Mouse (Mus musculus) heart, embryonic 11.5 days (tissue): ENCODE measurements around the gene Mapkap1. TPM values are rescaled to one million over a fixed set of nuclear protein-coding genes. Genes with fewer than 3 reads are reported as not detected.
A peak's percentile ranks its signal among the peaks of the same experiment; 100 is the strongest.

ENCODE experiments used
- ATAC-seq: fragments of 200-750 bp; cut with Nextera tagmentation; replicated peaks from 2 replicates; pipeline ENCODE4 v1.8.0; 2017; ENCODE audit warnings: moderate library complexity; ENCODE audit not compliant: insufficient number of reproducible peaks, low FRiP score, low TSS enrichment
- H3K27ac ChIP-seq: fragments of 300-500 bp; sonication (generic); 2 replicates; pipeline ENCODE4 v1.5.1; 2014; ENCODE audit warnings: mild to moderate bottlenecking, low read depth, low read length
- H3K27me3 ChIP-seq: fragments of 300-500 bp; sonication (generic); 2 replicates; pipeline ENCODE4 v1.6.1; 2014; ENCODE audit warnings: mild to moderate bottlenecking, low read length, mixed read lengths; ENCODE audit not compliant: control insufficient read depth, insufficient read depth
- H3K36me3 ChIP-seq: fragments of 300-500 bp; sonication (generic); 2 replicates; pipeline ENCODE4 v1.6.1; 2014; ENCODE audit warnings: mild to moderate bottlenecking, low read length, moderate library complexity, mixed read lengths; ENCODE audit not compliant: control insufficient read depth, insufficient read depth
- H3K4me1 ChIP-seq: fragments of 300-500 bp; sonication (generic); 2 replicates; pipeline ENCODE4 v1.6.1; 2014; ENCODE audit warnings: low read length; ENCODE audit not compliant: control insufficient read depth, insufficient read depth
- H3K4me2 ChIP-seq: fragments of 300-500 bp; sonication (generic); 2 replicates; pipeline ENCODE4 v1.6.1; 2014; ENCODE audit warnings: mild to moderate bottlenecking, moderate library complexity
- H3K4me3 ChIP-seq: fragments of 300-500 bp; sonication (generic); 2 replicates; pipeline ENCODE4 v1.5.1; 2014; ENCODE audit warnings: low read depth, low read length
- H3K9ac ChIP-seq: fragments of 300-500 bp; sonication (generic); 2 replicates; pipeline ENCODE4 v1.6.1; 2014; ENCODE audit warnings: mild to moderate bottlenecking, low read depth, low read length, moderate library complexity
- H3K9me3 ChIP-seq: fragments of 300-500 bp; sonication (generic); replicated peaks from 2 replicates; pipeline ENCODE4 v1.6.1; 2016; ENCODE audit warnings: low read length; ENCODE audit not compliant: control insufficient read depth
- WGBS: fragments of 180-500 bp; shearing (Covaris S2); extraction: QIAGEN DNeasy Blood & Tissue Kit; methylation state at CpG from one replicate; pipeline ENCODE4 v1.1.7; 2014; ENCODE audit not compliant: insufficient replicate concordance; 5-methylcytosine and 5-hydroxymethylcytosine counted together
- polyA plus RNA-seq: library from polyadenylated mRNA; unstranded; fragments of >200 nt; fragmentation: Nextera tagmentation; extraction: Ambion mirVana; gene quantifications from 2 replicates; pipeline ENCODE4 v1.2.1, GENCODE M21; 2014

Mapkap1 gene
- polyA plus RNA-seq, 1 experiment from 2014 or later: 61.7 TPM

DNA sequence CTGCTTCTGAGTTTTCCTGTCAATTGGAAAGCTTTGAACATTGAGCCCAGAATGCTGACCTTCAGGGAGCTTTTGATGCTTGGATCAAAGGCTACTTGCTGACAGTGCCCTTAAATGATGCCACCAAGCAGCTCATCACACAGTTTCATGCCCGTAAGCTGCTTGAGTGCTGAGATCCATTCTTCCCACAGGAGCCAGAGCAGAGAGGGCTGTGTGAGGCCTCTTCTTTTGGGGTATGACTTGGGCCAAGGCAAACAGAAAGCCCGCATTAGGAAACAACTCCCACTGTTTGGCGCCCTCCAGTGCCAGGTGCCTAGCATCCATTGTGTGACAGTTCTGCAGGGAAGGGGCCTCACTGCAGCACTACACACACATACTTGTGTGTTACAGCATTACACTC lies 123.5 kb downstream of the Mapkap1 start:
- Histone ChIP-seq H3K36me3 (no peaks in the 10 kb centered on the region; the same call in 1 of the 2 replicates), H3K4me1 (peaks cover 5% of the 10 kb centered on the region; the same call in 1 of the 2 replicates), H3K27ac (no peak overlapping the region), H3K4me2 (no peak overlapping the region), H3K4me3 (no peak overlapping the region), H3K9me3 (no peaks in the 10 kb centered on the region), H3K9ac (no peak overlapping the region), H3K27me3 (no peaks in the 10 kb centered on the region)
- no peak for ATAC-seq
- 51% methylated on average over 3 of the region's 3 CpGs for WGBS

DNA sequence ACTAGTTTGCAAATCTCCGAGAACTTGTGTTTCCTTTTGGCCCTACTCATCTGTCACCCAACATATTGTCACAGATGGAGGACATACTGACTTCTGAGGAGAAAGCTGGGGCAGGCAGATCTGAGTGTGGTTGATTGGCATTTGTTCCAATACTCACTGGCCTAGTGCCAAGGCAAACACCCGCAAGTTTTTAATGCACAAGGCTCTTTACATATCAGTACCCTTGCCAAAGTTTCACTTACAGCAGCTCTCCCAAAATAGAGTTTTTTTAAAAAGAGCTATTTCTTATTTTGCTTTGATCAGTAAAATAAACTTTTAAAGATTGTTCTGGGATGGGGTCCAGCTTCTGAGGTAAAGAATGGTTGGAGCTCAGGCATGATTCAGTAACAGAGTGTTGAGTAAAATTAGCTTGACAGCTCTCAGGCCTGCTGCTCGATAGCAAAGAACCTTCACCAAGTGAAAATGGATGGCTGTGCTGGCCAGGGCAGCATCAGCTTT lies 125.3 kb downstream of the Mapkap1 start:
- Histone ChIP-seq H3K27ac (peak overlapping the region; percentile 7; the same call in 1 of the 2 replicates), H3K4me3 (no peak overlapping the region), H3K9me3 (no peaks in the 10 kb centered on the region), H3K4me2 (no peak overlapping the region), H3K36me3 (no peaks in the 10 kb centered on the region; the same call in 1 of the 2 replicates), H3K9ac (no peak overlapping the region), H3K4me1 (peaks cover 5% of the 10 kb centered on the region; the same call in 1 of the 2 replicates), H3K27me3 (no peaks in the 10 kb centered on the region)
- no peak for ATAC-seq
- 42% methylated on average over 3 of the region's 3 CpGs for WGBS

DNA sequence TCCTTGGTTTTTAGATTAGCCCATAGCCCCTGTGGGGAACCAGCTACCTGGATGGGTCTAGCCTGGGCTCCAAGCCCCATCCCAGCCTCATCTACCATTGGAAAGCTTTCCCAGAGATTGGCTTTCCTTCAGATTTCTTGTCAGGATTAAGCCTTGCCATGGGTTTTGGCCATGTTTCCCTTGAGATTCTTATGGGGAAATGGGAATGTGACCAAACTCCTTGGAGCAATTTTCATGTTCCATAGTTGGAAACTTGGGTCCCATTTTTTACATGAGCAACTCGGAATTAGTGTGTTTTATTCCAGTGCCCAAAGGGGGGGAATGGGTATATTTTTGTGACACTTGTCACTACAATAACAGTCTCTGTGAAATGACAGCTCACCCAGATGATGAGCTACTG lies 125.8 kb downstream of the Mapkap1 start:
- H3K4me1 ChIP-seq: peaks cover 5% of the 10 kb centered on the region; the same call in 1 of the 2 replicates
- H3K9me3 ChIP-seq: no peaks in the 10 kb centered on the region
- H3K4me3 ChIP-seq: no peak overlapping the region
- H3K36me3 ChIP-seq: no peaks in the 10 kb centered on the region; the same call in 1 of the 2 replicates
- H3K9ac ChIP-seq: no peak overlapping the region
- no peak for ATAC-seq
- H3K27me3 ChIP-seq: no peaks in the 10 kb centered on the region
- H3K27ac ChIP-seq: peak overlapping the region; percentile 7; the same call in 1 of the 2 replicates
- WGBS: 86% methylated on average over 1 of the region's 1 CpGs
- no peak overlapping the region for H3K4me2 ChIP-seq

GRCm38 (mm10) chr2:34533281-34533680 lies 126.7 kb downstream of the Mapkap1 start:
- H3K4me3 ChIP-seq: no peak overlapping the region
- peaks cover 5% of the 10 kb centered on the region; the same call in 1 of the 2 replicates for H3K4me1 ChIP-seq
- no peaks in the 10 kb centered on the region; the same call in 1 of the 2 replicates for H3K36me3 ChIP-seq
- H3K27ac ChIP-seq: no peak overlapping the region
- no peak overlapping the region for H3K9ac ChIP-seq
- ATAC-seq: no peak
- H3K27me3 ChIP-seq: no peaks in the 10 kb centered on the region
- no peak overlapping the region for H3K4me2 ChIP-seq
- H3K9me3 ChIP-seq: no peaks in the 10 kb centered on the region

DNA sequence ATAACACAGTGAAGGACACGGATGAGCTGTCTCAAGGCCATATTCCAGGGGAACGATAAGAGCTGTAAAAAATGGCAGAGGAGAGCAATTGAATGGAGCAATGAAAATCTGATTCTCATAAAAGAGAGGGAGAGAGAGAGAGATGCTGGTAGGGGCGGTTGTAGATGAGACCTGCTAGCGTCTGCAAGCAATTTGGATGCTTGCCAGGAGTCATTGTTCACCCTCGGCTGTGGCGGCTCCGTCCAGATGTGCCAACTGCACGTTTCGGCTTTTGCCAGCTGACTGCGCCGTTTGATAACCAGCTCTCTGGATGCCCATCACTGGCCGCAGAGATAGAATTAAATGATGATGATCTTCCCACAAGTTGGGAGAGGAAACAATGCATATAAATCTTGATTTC lies 128.4 kb downstream of the Mapkap1 start:
- no peak overlapping the region for H3K27ac ChIP-seq
- H3K9ac ChIP-seq: no peak overlapping the region
- H3K27me3 ChIP-seq: no peaks in the 10 kb centered on the region
- H3K4me1 ChIP-seq: peaks cover 5% of the 10 kb centered on the region; the same call in 1 of the 2 replicates
- H3K9me3 ChIP-seq: no peaks in the 10 kb centered on the region
- no peaks in the 10 kb centered on the region for H3K36me3 ChIP-seq
- no peak overlapping the region for H3K4me3 ChIP-seq
- no peak for ATAC-seq
- 55% methylated on average over 12 of the region's 12 CpGs for WGBS
- H3K4me2 ChIP-seq: no peak overlapping the region

DNA sequence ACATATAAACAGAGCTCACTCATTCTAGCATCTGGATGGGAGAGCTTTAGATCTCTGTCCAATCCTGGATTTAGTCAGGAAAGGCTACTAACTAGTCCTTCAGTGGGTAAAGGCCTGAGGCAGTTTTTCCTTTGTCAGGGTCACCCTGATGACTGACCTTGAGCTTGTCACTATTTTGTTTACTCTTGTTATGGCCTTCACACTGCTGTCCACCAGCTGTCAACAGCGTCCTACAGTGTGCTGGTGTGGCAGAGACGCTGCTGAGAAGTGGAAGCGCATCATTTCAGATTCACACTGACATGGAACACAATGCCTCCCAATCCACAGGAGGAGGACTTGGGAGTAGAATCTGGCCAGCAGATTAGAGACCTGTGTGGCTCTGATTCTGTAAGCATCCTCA lies 130.8 kb downstream of the Mapkap1 start:
- Histone ChIP-seq H3K9me3 (no peaks in the 10 kb centered on the region), H3K27me3 (no peaks in the 10 kb centered on the region), H3K4me3 (no peak overlapping the region), H3K9ac (no peak overlapping the region), H3K4me2 (no peak overlapping the region), H3K36me3 (no peaks in the 10 kb centered on the region), H3K27ac (no peak overlapping the region), H3K4me1 (peaks cover 5% of the 10 kb centered on the region; the same call in 1 of the 2 replicates)
- WGBS: 70% methylated on average over 3 of the region's 3 CpGs
- no peak for ATAC-seq

GRCm38 (mm10) chr2:34543581-34543980 lies 137.0 kb downstream of the Mapkap1 start:
- Histone ChIP-seq H3K27me3 (no peaks in the 10 kb centered on the region), H3K27ac (no peak overlapping the region), H3K4me3 (no peak overlapping the region), H3K9me3 (no peaks in the 10 kb centered on the region), H3K4me2 (no peak overlapping the region), H3K9ac (no peak overlapping the region), H3K4me1 (no peaks in the 10 kb centered on the region), H3K36me3 (no peaks in the 10 kb centered on the region)
- no peak for ATAC-seq
- 74% methylated on average over 7 of the region's 7 CpGs for WGBS

DNA sequence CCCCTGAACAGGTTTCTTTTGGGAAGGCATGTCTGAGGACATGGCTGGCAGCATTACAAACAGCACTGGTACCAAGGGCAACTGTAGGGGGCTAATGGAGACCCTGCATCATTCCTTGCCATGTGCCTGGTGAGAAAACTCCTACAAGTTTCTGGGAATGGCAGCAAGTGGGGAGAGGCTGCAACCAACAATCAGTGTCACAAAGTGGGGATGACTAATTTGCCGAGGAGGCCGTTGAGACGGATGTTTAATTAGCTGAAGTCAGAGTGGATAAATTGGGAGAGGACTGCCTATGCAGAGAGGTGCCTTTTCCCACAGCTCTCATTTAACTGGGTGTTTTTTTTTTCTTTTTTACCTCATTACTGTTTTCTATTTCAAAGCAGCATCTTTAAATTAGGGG lies 137.4 kb downstream of the Mapkap1 start:
- ATAC-seq: no peak
- Histone ChIP-seq H3K9me3 (no peaks in the 10 kb centered on the region), H3K27ac (no peak overlapping the region), H3K4me3 (no peak overlapping the region), H3K4me1 (no peaks in the 10 kb centered on the region; the same call in 1 of the 2 replicates), H3K27me3 (no peaks in the 10 kb centered on the region), H3K36me3 (no peaks in the 10 kb centered on the region), H3K4me2 (no peak overlapping the region), H3K9ac (no peak overlapping the region)
- WGBS: 65% methylated on average over 3 of the region's 3 CpGs

- H3K4me2 ChIP-seq: no peak overlapping the region
- no peak for ATAC-seq
- WGBS: 85% methylated on average over 13 of the region's 13 CpGs
Observed at GRCm38 (mm10) chr2:34544646-34545395, 138.2 kb downstream of the Mapkap1 start.

More at GRCm38 (mm10) chr2:34544646-34545395, 138.2 kb downstream of the Mapkap1 start:
- peaks cover 8% of the 10 kb centered on the region for H3K4me1 ChIP-seq
- H3K36me3 ChIP-seq: no peaks in the 10 kb centered on the region
- H3K4me3 ChIP-seq: no peak overlapping the region
- no peaks in the 10 kb centered on the region for H3K27me3 ChIP-seq
- no peaks in the 10 kb centered on the region for H3K9me3 ChIP-seq
- H3K9ac ChIP-seq: no peak overlapping the region
- no peak overlapping the region for H3K27ac ChIP-seq
